Mouse (Mus musculus) heart, adult 9 months (tissue): ENCODE measurements around the gene Erich2.

Experiments
- DNase-seq, 2 experiments: peaks; one replicate each; pipeline ENCODE4 v3.0.0; 2022; ENCODE audit warnings: low spot score in 2 of 2

Gene Erich2

DNA sequence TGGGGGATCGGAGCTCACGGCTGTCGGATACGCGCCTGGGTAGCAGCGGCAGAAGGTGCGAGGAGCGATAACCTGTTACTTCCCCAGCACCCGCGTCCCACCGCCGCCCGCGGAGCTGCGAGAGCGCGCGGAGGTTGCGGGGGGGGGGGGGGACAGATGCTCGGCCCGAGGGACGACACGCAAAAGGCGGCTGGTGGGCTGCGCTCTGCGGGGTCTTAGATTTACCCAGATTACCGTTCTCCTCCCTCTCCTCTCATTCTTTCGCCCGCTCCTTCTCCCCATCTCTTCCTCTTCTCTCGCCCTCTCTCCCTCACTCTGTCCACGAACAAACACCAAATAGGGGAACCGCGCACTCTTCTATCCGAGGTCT, 54.0 kb downstream of the Erich2 start:
- no peak for DNase-seq

DNA sequence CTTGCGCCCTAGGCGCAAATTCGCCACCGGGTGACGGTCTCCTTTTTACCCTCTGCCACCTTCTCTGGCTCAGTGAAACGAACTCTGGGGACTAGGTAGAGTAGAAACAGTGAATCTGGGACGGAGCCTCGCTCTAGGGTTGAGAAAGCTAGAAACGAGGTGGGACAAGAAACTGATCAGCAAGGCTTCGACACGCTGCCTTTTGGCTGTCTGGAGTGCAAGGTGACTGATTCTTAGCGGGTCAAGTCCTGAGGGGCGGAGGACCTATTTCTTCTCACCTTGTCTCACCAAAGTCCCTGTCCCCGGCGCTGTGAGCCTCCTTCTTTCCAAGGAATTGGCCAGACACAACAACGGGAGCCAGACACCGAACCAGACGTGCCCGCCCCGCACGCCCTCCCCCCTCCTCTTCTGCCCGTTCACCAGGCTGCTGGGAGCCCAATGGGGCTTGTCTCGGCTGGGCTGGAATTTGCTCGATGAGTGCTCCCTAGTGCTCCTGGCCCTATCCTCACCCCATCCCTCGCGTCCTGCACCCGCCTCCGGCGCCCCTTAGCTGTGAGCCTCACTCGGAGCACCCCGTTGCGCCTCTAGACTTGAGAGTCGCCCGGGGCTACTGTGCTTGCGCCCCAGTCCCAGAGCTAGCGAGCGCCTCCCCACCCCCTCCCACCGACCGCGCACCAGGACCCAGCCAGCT, 54.5 kb downstream of the Erich2 start:
- DNase-seq: no peak

DNA sequence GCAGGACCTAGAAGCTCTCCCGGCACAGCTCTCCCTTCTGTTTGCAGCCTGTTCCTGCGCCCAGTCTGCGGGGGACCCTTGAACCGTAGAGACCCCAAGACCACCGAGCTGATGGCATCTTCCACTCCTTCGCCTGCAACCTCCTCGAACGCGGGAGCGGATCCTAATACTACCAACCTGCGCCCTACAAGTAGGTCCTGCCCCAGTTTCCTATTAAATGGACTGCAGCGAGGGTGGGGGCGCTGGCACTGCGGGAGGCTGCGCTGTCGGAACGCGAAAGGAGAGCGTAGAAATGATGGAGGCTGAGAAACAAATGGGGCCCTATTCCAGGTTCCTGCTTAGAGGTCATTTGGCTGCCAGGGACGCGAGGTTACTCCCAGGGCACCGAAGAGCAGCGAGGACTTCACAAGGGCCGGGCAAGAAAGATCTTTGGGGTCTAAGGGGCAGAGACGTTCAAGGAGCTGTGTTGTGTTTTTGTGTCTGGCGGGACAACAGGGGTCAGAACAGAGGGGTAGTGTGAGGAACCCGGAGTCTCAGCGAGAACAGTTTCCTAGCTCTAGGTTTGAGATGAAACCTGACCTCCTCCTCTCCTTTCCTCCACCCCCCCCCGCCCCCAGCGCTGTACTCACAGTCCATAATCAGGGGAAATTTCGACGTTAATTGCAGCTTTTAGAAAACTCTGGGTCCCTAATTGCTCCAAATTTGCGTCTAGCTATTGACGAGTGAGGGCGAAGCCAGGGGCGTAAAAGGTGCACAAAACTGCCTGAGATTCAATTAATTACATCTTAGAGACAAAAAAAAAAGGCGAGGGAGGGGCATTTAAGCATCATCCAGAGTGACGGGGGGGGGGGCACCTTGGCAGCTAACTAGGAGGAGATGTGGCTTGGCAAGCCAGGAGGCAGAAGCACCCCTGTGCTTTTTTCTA, 55.4 kb downstream of the Erich2 start:
- DNase-seq: no peak

DNA sequence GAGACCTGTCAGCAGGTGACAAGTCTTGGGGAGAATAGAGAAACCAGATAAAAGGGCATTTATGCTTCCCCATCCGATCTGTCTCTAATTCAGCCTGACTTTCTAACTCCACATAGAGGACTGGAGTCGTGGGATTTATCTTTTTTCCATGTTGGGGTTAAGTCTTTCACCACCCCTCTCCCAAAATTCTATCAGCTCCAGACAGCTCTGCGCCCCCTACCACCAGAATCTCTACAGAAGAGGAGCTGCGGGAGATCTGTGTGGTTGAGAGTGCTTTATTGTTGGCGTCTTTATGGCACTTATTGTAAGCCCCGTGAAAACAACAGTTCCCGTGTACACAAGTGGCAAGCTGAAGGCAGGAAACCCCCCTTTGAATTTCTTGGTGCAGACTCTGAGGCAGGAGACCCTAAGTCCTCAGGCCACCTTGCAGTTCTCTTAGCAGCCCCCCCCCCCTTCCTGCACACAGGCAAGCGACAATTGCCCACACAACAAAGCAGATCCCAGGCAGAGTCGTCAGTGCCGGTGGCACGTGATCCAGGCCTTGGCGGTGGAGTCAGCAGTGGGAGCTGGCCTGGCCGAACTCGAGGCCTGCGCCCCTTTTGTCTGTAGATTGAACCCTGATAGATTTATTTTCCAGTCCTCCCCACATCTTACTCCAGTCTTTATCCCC, 56.2 kb downstream of the Erich2 start:
- no peak for DNase-seq

DNA sequence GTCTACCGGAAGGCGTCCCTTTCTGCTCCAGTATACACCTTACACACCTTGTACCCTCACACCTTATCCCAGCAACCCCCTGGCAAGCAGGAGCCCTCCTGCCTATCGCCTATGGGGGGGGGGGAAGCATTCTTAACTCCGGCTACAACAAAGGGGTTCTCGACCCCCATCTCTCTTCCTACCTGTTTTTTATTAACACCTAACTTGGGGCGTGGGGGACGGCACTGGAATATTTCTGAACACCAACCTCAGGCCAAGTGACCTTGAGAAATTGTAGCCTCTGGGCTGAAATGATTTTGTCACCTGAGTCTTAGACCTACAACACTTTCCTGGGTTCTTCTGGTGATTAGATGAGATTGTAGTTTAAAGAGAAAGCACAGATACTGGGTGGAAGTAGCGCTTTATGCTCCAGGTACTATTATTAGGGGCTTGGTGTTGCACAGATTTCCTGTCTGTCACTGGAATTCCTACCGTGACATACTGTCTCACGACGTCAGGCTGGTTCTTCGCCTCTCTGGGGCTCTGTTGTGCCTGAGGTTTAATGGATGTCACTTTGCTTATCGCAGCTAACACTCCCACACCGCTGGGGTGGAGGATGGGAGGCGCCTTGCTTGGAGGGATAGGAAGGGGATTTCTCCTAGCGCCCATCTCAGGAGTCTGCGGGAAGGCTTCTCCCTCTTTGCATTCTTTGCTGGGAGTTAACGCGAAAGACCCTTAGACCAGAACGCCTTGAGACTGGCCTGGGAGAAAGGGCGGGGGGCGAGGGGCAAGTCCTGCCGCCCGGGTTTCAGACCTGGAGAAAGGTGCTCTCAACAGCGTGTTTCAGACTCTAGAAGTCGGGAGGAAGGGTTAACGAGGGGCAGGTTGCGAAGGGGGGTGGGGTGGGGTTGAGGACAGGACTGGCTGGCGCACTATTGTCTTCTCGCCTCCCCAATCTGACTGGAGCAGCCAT, 57.3 kb downstream of the Erich2 start:
- DNase-seq: no peak

DNA sequence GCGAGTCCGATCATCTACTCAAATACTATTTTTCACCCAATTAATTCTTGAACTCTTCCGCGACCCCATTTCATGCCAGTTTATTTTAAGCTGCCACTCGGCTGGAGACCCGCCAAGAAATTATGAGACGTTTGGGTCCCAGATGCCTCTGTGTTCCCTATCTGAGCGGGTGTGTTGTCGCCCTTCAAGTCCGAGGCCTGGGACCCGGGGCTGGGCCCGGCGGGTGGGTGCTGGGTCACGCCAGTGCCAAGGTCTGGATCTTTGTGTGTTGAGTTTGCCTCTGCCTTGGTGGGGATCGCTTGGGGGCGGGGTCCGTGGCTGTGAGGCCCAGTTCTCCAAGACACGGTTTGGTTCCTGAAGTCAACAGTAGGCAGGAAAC, 58.0 kb downstream of the Erich2 start:
- no peak for DNase-seq

DNA sequence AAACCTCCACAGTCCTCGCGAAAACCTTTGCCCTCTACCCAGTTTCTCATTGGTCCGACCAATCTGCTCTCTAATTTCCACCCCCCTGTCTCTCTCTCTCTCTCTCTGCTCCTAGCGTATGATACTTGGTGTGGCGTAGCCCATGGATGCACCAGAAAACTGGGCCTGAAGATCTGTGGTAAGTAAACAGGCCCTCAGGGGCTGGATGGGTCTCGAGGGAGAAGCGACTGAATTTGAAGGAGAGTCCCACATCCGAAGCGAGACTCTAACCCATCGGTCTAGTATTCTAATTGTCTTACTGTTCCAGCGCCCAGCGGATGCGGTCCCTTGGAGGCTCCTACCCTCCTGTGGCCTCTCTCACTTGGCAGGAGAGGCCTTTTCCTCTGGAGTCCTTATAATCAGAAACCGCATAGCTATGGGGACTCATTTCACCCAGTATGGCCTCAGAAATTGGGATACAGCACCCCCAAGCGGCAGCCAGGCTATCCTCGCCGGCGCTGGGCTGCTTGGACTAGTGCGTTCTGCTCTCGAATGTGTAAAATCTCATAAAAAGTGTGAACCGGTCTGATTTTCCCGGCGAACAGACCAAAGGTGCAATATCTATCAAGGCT, 58.6 kb downstream of the Erich2 start:
- no peak for DNase-seq

DNA sequence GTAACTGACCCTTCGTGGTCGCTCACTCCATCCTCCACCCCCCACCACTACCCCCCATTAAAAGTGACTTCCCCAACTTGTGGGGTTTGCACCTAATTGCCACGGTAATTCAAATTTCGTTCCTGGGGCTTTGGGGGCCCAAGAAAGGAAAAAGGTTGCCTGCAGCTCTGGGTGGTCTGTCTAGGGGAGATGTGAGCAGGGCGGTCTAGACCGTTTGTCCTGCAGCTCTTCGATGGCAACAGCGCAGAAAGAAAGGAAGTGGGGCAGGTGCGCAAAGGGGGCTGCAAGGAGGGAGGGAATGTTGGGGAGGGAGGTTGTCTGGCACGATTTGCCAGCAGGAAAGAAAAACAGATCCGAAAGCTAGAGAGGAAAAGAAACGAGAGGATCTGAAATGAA, 59.1 kb downstream of the Erich2 start:
- DNase-seq: no peak

DNA sequence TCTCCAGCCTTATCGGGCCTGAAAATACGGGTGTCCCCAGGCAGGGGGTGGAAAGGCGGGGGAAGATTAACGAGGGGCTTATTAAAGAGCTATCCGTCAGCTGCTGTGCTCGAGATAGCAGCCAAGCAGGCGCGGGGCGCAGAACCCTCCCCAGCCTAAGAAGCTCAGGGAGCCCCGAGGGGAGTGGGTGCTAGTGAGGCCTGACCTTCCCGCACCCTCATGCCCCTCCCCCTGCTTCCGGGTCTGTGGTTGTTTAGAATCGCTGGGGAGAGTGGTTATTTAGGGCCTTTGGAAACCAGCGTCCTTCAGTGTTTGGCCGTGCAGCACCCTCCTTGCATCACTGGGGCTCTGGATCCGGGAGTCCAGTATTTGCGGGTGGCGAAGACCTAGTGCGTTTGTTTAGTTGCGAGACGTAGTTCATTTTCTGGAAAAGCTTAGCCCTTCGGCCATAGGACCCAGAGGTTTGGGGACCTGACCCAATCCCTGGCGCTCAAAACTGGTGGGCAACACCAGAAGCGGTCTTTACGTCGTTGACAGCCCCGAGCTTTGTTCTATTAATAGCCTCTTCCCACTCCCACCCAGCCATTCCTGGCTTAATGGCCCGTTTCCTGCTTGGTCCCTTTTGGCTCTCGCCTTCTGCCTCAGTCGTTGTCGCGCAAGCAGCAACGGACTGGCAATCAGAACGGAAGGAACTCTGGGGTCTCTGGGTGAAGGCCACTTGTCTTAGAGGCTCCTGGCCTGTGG, 59.8 kb downstream of the Erich2 start:
- no peak for DNase-seq

DNA sequence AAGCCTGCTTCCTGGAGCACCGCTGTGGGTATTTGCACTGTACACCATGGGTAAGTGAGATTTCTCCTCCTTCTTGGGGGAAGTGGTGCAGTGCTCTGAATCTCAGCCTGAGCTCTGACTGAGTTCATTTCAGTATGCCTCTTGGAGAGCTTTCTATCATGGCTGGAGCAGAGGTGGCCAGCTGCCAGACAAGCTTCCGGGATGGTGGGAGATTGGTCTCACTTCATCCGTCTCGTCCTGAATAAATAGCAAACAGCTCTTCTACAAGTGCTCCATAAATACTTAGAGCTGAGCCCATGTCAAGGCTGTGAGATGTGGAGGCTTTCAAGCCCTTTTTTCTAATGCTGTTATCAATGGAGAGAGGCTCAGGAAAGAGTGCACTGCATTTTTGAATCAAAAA, 63.1 kb downstream of the Erich2 start:
- no peak for DNase-seq

DNA sequence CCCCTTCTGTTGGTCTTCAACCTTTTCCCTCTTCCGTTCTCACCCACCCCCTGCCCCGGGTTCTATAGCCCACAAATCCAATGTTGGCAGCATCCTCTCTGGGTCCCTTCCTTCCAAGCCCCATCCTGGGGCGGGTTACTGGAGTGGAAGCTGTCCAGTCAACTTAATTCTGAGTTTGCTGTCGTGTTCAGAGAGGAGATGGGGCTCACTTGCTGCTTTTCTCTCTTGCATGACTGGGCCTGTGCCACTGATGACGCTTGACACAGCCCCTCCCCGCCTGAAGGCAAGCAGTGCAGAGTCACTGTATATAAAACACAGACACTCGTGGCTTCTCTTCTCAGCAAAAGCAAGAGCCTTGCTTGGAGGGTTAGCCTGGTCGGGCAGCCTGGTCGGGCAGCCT, 63.6 kb downstream of the Erich2 start:
- DNase-seq: no peak

DNA sequence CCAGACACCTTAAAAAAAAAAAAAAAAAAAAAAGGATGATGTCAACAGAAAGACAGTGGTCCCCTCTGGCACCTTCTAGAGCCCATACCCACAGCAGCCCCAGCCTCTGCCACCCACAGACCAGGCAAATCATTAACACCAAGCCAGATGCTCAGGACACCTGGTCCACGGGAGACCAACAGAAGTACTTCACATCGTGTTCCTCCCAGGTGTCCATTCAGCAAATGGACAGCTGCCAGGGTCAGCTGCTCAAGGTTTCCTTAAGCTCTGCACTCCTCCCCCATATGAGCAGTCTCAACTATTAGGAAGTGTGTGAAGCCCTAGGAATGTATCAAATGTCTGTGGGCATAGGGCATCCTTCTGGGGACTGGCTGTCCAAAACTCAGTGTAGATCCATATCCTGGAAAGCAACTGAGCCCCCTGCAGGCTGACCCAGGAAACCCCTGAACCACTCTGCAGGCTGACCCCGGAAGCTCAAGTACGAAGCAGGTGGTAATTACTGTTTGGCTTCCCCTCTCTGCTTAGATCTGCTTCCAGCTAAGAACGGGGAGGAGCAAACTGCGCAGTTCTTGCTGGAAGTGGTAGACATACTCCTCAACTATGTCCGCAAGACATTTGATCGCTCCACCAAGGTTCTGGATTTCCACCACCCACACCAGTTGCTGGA, 65.1 kb downstream of the Erich2 start:
- DNase-seq: no peak

DNA sequence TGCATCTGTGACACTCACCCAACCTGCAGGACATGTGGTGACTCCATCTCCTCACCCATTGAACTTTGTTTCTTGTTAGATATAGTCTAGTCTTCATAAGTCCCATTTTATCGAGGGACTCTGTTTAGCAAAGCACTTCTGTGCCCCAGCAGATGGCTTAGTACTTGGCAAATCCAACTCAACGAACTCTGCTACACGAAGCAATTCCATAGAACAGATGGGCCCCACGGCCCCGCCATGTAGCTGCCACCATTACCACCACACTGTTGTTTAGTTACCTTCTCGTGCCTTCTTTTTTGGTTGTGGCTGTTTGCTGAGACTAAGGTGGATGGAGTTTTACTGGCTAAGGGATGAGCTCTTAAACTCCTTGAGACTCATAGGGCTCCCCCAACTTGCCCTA, 79.6 kb downstream of the Erich2 start:
- DNase-seq: no peak
